Mouse (Mus musculus): ENCODE data around the gene Evi2b.

DNA sequence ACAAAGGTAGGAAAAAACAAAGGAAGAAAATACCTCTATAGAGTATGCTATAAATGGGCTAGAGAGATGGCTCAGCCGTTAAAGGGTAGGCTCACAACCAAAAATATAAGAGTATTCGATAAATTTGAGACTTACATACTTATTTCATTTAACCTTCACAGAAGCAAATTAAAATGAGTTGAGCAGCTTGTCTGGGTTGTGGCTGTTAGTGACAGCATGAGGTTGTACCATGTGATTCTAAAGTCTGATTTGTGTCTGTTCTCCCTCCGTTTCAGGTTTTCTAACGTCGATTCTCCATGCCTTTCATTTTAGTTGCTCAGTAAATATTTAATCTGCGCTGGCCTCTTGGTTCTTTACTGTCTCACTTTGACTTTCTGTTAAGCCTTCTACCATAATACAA, 4.3 kb downstream of the Evi2b start:
- TF ChIP-seq MYOD1 (IDR thresholded peaks at IDR 0.05; ENCODE audit: control insufficient read depth, insufficient read length, low read depth) = no peak
- no peak for TF ChIP-seq CTCF (IDR thresholded peaks at IDR 0.05; ENCODE audit: control insufficient read depth, insufficient read depth, insufficient read length)

Measured in C2C12 (cell line).